Mouse (Mus musculus) kidney, adult 18-20 months (tissue): ENCODE data around the gene Esrp2.

Source experiments
- DNase-seq: peaks from one replicate; pipeline ENCODE4 v3.0.0; 2021

Gene Esrp2

DNA sequence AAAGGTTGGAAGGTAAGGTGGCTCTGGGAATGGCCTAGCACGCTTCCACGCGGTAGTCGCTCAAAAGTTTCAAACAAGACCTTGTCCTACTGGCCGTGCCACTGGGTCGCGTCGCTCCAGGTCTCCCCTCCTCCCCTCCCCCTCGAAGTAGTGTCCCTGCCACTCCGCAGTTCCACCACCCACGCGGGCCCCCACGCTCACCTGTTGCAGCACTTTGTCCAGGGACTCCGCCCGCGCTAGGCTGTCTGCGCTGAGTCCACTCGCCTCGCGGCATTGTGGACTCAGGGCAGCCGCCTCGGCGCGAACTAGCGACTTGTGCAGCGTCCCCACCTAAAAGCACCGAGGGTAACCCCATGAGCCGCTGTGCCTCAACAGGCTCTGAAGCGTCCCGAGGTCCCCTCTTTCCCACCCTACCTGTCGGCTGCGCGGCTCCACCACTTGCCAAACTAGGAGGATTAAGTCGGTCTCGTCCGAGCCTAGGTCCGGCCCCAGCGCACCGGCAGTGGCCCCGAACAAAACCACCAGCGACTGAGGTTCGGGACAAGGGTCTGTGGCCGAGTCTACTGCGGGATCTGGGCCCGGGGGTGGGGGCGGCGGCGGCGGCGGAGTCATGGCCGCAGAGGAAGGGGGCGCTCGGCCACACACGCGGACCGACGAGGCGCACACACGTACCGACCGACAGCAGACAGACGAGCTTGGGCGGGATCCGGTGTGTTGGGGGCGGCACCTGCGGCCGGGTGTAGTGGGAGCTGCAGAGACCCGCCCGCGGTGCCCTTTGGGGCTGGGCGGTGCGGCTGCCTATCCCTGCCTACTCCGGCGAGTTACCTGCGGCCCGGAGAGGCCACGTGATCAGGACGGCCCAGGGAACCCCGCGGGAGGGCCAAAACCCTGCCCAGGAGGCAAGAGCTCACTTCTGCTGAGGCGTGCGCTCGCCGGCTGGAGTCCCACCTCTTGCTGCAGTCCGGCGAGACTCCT, at the start of gene Esrp2:
Esrp2 (minus strand) TSS at position 819 of the 975 bp plus-strand sequence.
- peak; percentile 90 for DNase-seq

DNA sequence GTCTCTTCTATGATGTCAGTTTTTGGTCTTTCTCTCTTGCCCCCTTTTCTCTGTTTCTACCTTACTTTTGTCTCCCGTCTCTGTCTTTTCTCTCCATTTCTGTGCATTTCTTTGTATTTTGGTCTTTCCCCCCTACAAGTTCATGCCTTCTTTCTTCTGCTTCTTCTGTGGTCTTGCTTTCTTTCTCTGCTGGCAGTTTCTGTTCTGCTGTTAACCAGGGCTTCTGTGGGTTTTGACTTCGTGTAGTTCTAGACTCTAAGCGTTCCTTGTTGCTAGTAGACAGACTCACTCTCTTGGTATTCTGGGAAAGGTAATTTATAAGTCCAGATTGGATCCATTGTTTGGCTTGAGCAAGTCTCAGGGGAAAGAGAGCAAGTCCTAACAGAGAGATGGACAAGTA, 49.6 kb upstream of the Esrp2 start:
- no peak for DNase-seq

DNA sequence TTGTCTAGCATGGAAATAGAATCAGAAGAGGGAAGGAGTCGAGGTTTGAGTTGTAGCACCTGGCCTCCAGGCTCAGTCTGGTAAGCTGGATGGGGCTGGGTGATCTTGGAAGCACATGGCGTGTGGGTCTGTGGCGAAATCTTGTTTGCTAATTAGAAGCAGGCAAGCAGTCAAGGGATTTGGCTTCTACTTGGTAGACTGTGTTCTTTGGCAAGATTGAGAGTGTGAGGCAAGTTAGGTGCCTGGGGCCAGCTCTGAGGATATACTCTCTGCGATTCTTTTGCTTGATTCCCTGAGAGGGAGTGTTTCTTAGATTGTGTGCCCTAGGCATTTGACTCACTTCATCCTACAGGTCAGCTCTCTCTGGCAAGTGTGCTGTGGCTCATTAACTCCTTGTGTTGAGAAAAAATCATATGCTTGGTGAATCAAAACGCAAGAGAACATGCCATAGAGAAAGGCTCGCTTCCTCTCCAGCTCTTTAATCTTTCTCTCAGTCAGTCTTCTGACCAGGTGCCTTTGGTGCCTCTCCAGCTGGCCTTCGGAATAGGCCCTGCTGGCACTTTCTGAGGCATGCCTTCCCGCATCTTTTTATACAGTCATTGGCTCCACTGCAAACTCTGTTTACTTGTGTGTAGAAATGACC, 49.0 kb upstream of the Esrp2 start:
- DNase-seq, result peak; percentile 21

DNA sequence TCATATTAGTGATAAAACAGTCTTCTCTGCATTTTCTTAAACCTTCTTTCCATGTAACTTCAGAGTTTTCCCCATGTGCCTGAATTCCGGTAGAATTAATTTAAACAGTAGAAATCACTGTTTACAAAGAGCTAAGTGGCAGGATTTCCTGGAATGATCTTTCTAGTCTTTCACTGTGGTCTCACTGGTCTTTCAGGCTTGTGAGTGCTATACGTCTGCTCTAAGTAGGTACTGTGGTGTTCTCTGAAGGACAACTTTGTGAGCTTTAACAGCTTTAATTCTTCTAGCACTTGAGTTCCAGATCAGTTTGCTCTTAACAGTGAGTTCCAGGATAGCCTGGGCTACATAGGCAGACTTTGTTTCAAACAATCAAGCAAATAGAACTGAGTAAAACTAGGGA, 41.7 kb upstream of the Esrp2 start:
- no peak for DNase-seq

DNA sequence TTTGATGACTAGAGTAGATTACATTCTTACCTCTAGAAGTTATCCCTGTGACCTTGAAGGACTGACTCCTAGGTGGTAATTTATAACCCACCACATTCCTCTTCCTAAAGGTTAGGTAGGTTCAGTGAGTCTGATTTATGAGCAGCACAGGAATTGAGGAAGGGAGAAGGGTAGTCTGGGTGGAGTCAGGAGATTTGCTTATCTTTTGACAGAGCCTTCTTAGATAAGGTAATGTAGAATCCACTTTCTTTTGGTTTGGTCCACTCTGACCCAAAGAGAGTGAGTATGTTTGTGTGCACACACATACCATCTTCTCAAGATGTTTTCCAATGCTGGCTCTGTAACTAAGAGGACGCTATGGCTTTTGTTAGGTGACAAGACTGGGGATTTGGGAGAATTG, 40.8 kb upstream of the Esrp2 start:
- no peak for DNase-seq

DNA sequence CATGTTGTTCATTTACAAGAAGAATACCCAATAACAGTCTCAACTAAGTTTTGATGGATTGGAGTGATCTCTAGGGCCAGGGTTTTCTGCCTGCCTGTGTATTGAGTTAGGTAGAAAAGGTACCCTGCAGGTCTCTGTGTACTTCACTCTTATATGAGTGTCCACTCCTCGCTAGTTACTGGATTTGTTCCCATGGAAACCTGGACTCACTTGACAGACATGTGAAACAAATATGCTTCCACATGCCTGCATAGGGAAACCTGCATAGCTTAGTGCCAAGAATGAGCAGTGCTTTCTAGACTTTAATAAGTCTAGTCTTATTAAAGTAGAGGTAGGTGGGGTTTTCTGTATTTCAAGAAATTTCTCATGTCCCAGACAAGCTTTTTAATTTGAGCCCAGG, 40.1 kb upstream of the Esrp2 start:
- no peak for DNase-seq

GRCm38 (mm10) chr8:106173566-106173965, 36.8 kb upstream of the Esrp2 start:
- no peak for DNase-seq

GRCm38 (mm10) chr8:106169934-106170480, 33.2 kb upstream of the Esrp2 start:
- no peak for DNase-seq

DNA sequence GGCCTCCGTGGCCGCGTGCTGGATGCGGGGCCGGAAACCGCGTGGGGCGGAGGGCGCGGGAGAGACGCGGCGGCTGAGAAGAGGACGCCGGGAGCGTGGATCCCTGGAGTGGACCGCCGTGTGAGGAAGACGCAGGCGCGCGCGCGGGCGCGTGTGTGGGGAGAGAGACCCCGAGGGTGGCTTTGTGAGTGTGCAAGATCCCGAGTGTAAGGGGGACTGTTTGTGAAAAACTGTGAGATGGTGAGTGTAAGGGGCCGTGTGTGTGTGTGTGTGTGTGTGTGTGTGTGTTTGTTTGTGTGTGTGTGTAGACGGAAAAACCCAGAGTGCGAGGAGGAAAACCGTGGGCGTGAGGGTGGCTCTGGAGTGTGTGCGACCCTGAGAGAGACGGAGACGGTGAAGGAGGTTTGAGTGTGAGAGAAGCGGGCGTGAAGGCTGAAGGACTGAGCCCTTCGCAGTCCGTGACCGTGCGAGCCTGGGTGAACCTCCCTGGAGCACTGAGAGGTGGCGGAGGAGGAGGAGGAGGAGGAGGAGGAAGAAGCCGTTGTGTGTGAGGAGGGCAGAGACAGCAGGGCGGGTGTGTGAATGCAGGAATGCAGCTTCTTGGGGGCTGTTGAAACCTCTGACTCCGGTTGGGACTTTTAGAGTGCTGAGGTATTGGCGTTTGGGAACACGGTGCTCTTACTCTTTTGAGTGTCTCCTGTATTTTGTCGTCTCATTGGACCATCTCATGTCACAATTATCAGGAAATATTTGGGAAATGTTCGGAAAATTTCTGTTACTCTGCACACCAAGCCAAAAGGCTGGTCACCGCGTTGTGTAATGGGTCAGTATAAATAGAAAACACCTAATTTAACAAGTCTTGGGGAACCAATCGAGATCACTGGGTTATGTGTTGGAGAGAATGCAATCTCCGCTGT, 32.5 kb upstream of the Esrp2 start:
- peak; percentile 30 for DNase-seq

- DNase-seq, result peak; percentile 83
Observed at GRCm38 (mm10) chr8:106168356-106169016, 31.7 kb upstream of the Esrp2 start, which contains the start of gene Slc7a6. Gene Slc7a6, plus strand, starts transcription at chr8:106168857.

DNA sequence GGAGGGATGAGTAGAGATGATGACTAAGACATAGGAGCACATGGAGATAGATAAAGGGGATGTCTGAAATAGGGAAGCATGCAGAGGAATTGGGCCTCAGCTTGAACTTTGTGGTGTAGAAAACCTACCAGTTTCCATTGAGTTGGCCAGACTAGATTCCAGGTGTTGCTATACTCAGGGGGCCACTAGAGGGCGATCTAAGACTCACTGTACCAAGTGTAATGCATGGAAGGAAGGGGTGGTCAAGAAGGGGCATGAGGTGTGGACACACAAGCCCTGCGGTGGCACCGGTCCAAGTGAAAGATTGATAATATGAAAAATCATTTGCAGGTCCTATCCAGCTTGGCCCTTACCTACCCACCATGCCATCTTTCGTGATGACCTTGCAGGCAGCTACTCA, 28.7 kb upstream of the Esrp2 start:
- DNase-seq, result peak; percentile 80

DNA sequence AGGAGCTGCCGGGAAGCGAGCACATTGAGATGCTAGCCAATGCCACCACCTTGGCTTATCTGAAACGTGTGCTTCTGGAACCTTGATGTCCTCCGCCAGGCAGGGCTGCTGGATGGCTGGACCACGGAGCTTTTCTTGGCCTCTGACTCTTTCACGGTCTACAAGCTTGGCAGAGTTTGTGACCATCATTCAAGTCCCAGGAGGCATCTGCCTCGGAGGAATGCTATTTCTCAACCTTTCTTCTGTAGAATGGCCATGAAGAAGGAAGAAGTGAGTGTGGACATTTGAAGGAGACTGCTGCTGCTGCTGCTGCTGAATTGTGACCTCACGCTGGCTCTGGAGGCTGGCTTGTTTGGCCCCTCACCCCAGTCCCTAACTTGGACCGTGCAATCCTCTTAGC, 26.5 kb upstream of the Esrp2 start:
- DNase-seq, result no peak

- no peak for DNase-seq
Observed at GRCm38 (mm10) chr8:106159876-106160275, 23.1 kb upstream of the Esrp2 start.

- no peak for DNase-seq
Observed at GRCm38 (mm10) chr8:106158381-106158780, 21.6 kb upstream of the Esrp2 start.

GRCm38 (mm10) chr8:106157419-106157818, 20.6 kb upstream of the Esrp2 start:
- no peak for DNase-seq

DNA sequence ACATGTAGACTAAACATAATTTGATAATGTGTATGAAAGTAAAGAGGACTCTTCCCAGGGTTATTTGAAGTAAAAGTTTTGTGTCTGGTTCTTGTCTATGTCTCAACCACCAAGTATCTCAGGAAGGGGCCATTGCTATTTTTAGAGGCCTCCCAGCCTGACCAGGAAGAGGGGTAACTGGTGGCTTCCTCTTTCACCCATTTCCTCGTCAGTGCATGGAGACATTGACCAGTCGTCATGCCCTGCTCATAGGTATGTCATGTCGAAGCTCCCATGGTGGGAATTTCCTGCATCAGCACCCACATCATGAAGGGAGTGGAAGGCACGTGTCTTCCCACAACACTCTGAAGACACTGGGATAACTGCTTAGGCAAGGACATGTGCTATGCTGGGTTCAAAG, 16.1 kb upstream of the Esrp2 start:
- no peak for DNase-seq

GRCm38 (mm10) chr8:106151041-106151440, 14.3 kb upstream of the Esrp2 start:
- no peak for DNase-seq

DNA sequence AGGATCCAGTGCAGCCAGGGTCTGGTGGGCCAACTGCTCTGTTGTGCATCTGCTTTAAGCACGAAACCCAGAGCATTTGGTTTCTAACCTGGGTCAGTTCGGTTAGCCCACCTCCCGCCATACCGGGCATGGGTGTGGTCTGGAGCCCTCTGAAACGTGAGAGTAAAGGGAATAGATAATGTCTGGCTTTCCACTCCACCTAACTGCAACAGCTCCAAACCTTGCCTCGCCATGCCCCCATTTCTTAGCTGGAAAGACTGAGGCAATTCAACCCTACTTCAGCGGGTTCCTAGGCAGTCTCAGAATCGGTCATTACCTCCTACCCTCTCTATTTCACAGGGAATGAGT, 13.9 kb upstream of the Esrp2 start:
- DNase-seq, result no peak

GRCm38 (mm10) chr8:106149801-106150652, 13.3 kb upstream of the Esrp2 start, which contains the start of gene Pla2g15:
Gene Pla2g15, plus strand, starts transcription at chr8:106150399.
- DNase-seq, result peak; percentile 91

DNA sequence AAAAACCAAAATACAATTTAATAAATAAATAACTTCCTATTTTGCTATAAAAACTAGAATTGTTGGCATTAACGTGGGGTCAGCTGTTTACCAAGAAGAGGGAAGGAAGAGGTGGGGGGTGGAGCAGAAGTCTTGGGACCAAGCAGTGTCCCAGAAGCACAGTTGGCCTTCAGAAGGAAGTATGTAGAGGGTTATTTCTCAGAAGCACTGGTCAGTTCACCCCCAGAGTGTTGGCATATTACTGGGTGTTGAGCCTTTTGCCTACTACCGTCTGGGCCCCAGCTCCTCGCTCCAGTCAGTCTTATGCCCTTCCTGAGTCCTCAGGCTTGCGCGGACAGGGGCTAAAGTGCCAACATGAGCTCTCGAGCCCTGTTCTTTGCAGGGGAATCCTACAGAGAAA, 12.3 kb upstream of the Esrp2 start:
- no peak for DNase-seq
